Mouse (Mus musculus) heart, postnatal 0 days (tissue): ENCODE measurements at regions not wholly inside any gene's neighbourhood (a gene's known extent, or its start where the extent isn't known, plus 50 kb on each side); places are given as distances from the start of the nearest gene placed in this dataset.

ENCODE experiments used
- CTCF ChIP-seq: IDR thresholded peaks from 2 replicates; pipeline ENCODE4 v1.5.1; 2016; ENCODE audit warnings: antibody characterized with exemption, control low read depth, low read depth
- EP300 ChIP-seq: IDR thresholded peaks from 2 replicates; pipeline ENCODE4 v1.6.1; 2016; ENCODE audit warnings: antibody characterized with exemption, low read depth

DNA sequence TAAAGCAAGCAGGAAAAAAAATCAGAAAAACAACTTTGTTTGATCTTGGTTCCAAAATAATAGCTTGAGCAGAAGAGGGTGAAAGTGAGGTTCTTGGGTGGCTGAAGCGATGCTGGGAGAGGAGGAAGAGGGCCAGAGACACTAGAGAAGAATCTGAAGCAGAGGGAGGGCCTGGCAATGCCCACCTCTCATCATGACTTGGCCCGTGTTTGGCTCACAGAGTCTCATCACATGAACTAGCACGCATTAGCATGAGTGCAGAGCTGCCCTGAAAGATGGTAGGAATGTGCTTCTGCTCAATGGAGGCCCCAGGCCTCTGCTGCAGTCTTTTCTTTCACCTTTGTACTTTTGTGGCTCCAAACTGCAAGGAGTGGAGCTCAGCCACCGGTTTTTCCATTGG lies 588.6 kb downstream of the Rnf144a start:
- no peak for TF ChIP-seq CTCF
- no peak for TF ChIP-seq EP300
